Mouse (Mus musculus) embryonic facial prominence, embryonic 13.5 days (tissue): Measurements from ENCODE around the gene Adgrg3. TPM values are rescaled to one million over a fixed set of nuclear protein-coding genes. Genes with fewer than 3 reads are reported as not detected.

Source experiments
- ATAC-seq: fragments of 200-750 bp; cut with Nextera tagmentation; 2 replicates; pipeline ENCODE4 v1.8.0; 2017; ENCODE audit warnings: low read depth; ENCODE audit not compliant: insufficient number of reproducible peaks, insufficient read depth, low FRiP score, low TSS enrichment
- H3K27ac ChIP-seq: fragments of 300-500 bp; sonication (generic); 2 replicates; pipeline ENCODE4 v1.5.1; 2015; ENCODE audit warnings: moderate library complexity, mild to moderate bottlenecking, inconsistent platforms
- H3K27me3 ChIP-seq: fragments of 300-500 bp; sonication (generic); 2 replicates; pipeline ENCODE4 v1.6.1; 2015; ENCODE audit warnings: mild to moderate bottlenecking, inconsistent platforms
- H3K36me3 ChIP-seq: fragments of 300-500 bp; sonication (generic); 2 replicates; pipeline ENCODE4 v1.6.1; 2015; ENCODE audit warnings: mild to moderate bottlenecking, inconsistent platforms
- H3K4me1 ChIP-seq: fragments of 300-500 bp; sonication (generic); 2 replicates; pipeline ENCODE4 v1.6.1; 2015; ENCODE audit warnings: inconsistent platforms
- H3K4me2 ChIP-seq: fragments of 300-500 bp; sonication (generic); 2 replicates; pipeline ENCODE4 v1.6.1; 2015; ENCODE audit warnings: moderate library complexity, mild to moderate bottlenecking, inconsistent platforms
- H3K4me3 ChIP-seq: fragments of 300-500 bp; sonication (generic); 2 replicates; pipeline ENCODE4 v1.5.1; 2015; ENCODE audit warnings: mild to moderate bottlenecking, inconsistent platforms
- H3K9ac ChIP-seq: fragments of 300-500 bp; sonication (generic); 2 replicates; pipeline ENCODE4 v1.6.1; 2015; ENCODE audit warnings: mild to moderate bottlenecking, inconsistent platforms
- H3K9me3 ChIP-seq: fragments of 300-500 bp; sonication (generic); 2 replicates; pipeline ENCODE4 v1.6.1; 2016; ENCODE audit warnings: inconsistent platforms
- WGBS: fragments of 180-500 bp; shearing (Covaris S2); methylation state at CpG from one replicate; pipeline ENCODE4 v1.1.7; 2015; ENCODE audit warnings: mixed read lengths; 5-methylcytosine and 5-hydroxymethylcytosine counted together
- polyA plus RNA-seq: library from polyadenylated mRNA; unstranded; fragments of >200 nt; fragmentation: Nextera tagmentation; extraction: Ambion mirVana; gene quantifications from 2 replicates; pipeline ENCODE4 v1.2.1, GENCODE M21; 2015

The Adgrg3 gene
- polyA plus RNA-seq, 1 experiment from 2014 or later: 2.8 TPM

- Histone ChIP-seq H3K4me3 (no peak overlapping the region), H3K9me3 (no peaks in the 10 kb centered on the region), H3K27me3 (no peaks in the 10 kb centered on the region), H3K4me2 (no peak overlapping the region), H3K9ac (no peak overlapping the region), H3K27ac (no peak overlapping the region), H3K4me1 (peaks cover 9% of the 10 kb centered on the region), H3K36me3 (peaks cover 57% of the 10 kb centered on the region)
- WGBS: 92% methylated on average over 7 of the region's 7 CpGs
- ATAC-seq: no peak
Observed at GRCm38 (mm10) chr8:95085432-95086141, 68.1 kb downstream of the Adgrg3 start.

- no peak overlapping the region for H3K27ac ChIP-seq
- ATAC-seq: no peak
- no peak overlapping the region for H3K4me2 ChIP-seq
- no peak overlapping the region for H3K9ac ChIP-seq
- H3K27me3 ChIP-seq: no peaks in the 10 kb centered on the region
- H3K36me3 ChIP-seq: peaks cover 95% of the 10 kb centered on the region
- no peaks in the 10 kb centered on the region for H3K9me3 ChIP-seq
- no peaks in the 10 kb centered on the region for H3K4me1 ChIP-seq
- H3K4me3 ChIP-seq: no peak overlapping the region
- 91% methylated on average over 4 of the region's 4 CpGs for WGBS
Observed at GRCm38 (mm10) chr8:95093574-95093973, 76.1 kb downstream of the Adgrg3 start.

Other genes with a start within 250 kb of the Adgrg3 start
- 7.8 and 9.8 TPM in 2 replicates for gene Cx3cl1, start 245.7 kb upstream of the Adgrg3 start, polyA plus RNA-seq
- gene Ccl17, start 207.2 kb upstream of the Adgrg3 start, polyA plus RNA-seq: not detected in 2 replicates
- gene Coq9, start 179.4 kb upstream of the Adgrg3 start, polyA plus RNA-seq: 61.8 and 65.9 TPM in 2 replicates
- 109 and 123 TPM in 2 replicates for gene Ciapin1, start 179.3 kb upstream of the Adgrg3 start, polyA plus RNA-seq
- 152 and 159 TPM in 2 replicates for gene Polr2c, start 160.2 kb upstream of the Adgrg3 start, polyA plus RNA-seq
- 23.2 and 23.7 TPM in 2 replicates for gene Dok4, start 141.4 kb upstream of the Adgrg3 start, polyA plus RNA-seq
- 38.0 and 40.7 TPM in 2 replicates for gene Ccdc102a, start 99.6 kb upstream of the Adgrg3 start, polyA plus RNA-seq
- gene Adgrg5, start 94.0 kb upstream of the Adgrg3 start, polyA plus RNA-seq: 0.07 and 0.12 TPM in 2 replicates
- gene Adgrg1, start 42.9 kb upstream of the Adgrg3 start, polyA plus RNA-seq: 18.4 and 19.8 TPM in 2 replicates
- gene Drc7, start 37.4 kb downstream of the Adgrg3 start, polyA plus RNA-seq: 0.32 TPM in 1 of 2 replicates, not detected in the other
- 24.7 and 27.5 TPM in 2 replicates for gene Katnb1, start 63.5 kb downstream of the Adgrg3 start, polyA plus RNA-seq
- 10.6 and 12.2 TPM in 2 replicates for gene Kifc3, start 185.1 kb downstream of the Adgrg3 start, polyA plus RNA-seq